Mouse (Mus musculus) testis, adult 2 months (tissue): ENCODE measurements at regions not wholly inside any gene's neighbourhood (a gene's known extent, or its start where the extent isn't known, plus 50 kb on each side); places are given as distances from the start of the nearest gene placed in this dataset.

Experiments used
- CTCF ChIP-seq: fragments of 200-500 bp; IDR thresholded peaks from 2 replicates; pipeline ENCODE4 v1.5.1; 2012; ENCODE audit warnings: low read depth, mild to moderate bottlenecking, inconsistent platforms, low read length, moderate library complexity; ENCODE audit not compliant: control insufficient read depth, insufficient read depth, insufficient replicate concordance
- POLR2A ChIP-seq: fragments of 200-500 bp; IDR thresholded peaks from 2 replicates; pipeline ENCODE4 v1.6.1; 2012; ENCODE audit warnings: low read depth, mild to moderate bottlenecking, inconsistent platforms, low read length, moderate library complexity; ENCODE audit not compliant: control insufficient read depth

GRCm38 (mm10) chr4:12659084-12659483, 487.3 kb upstream of the Fam92a start:
- TF ChIP-seq POLR2A (no peak), CTCF (no peak)
